Mouse (Mus musculus): ENCODE data around the gene Kcnj1.

Gene Kcnj1

DNA sequence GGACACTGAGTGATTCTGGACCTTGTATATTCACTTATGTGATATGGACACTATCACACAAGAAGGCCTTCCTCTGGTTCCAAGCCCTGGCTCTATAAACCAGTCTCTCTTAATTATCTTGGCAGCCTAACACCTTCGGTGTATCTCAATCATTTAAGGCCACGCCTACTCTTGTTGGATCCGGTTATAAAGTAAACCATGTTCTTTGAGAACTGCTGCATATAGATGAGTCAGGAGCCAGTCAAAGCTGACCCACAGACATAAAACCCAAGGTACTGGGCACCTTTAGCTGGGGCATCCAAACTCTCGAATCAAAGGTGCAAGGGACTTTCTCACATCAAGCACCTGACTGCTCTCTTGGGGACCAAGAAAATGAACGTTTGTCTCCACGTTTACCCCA is at the start of gene Kcnj1:
Gene Kcnj1, plus strand, starts transcription at position 292 of the 400 bp plus-strand sequence.
- no peak for DNase-seq (ENCODE audit: low read depth)

DNA sequence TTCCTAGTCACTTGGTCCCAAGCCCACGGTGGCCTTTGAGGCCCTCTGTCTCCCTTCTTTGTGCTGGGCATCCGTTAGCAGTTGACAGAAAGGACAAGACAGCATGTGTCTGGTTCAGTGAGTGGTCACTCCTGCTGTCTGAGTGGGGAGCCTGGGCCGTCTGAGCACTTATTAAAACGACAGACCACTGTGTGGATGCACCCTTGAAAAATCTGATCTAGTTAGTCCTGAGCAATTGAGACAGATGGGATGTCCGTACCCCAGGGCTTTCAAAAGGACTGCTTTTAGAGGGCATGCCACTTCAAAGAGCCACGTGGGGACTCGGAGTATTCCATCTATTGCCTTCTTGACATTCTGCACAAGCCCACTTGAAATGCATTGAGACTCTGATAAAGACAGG is 48.7 kb upstream of the Kcnj1 start:
- DNase-seq (ENCODE audit: low read depth) = no peak

DNA sequence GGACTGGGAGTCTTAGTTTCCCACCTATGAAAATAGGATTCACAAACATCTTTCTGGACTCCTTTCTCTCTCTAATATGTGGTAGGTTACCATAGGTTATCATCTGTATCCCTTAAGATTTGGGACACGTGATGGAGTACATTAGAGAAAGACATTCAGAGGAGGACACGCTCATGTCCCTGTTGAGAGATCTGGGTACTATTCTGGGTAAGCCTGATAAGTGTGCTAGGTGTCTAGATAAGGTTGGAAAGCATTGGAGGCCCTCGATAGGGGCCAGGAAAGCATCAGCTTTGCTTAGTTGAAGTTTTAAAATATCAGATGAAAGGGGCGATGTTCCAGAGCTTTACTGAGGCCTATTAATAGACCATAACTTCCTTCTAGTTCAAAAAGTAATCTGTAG is 43.5 kb upstream of the Kcnj1 start:
- DNase-seq (ENCODE audit: low read depth) = no peak

DNA sequence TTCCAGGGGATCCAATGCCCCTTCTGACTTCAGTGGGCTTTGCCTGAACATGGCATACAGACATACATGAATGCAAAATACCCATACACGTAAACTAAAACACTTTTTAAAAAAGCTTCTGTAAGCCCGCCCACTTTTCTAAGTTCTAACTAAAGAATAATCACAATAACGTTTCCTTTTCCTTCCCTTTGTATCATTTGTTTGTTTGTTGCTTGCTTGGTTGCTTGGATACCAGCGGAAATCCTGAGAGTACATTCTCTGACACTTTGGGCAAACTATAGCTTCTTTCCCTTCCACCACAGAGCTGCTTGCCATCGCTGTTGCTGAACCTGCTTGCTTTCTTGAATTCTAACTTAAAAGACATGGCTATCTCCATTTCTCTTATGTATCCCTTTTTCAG is 41.1 kb upstream of the Kcnj1 start:
- DNase-seq (ENCODE audit: low read depth) = no peak

DNA sequence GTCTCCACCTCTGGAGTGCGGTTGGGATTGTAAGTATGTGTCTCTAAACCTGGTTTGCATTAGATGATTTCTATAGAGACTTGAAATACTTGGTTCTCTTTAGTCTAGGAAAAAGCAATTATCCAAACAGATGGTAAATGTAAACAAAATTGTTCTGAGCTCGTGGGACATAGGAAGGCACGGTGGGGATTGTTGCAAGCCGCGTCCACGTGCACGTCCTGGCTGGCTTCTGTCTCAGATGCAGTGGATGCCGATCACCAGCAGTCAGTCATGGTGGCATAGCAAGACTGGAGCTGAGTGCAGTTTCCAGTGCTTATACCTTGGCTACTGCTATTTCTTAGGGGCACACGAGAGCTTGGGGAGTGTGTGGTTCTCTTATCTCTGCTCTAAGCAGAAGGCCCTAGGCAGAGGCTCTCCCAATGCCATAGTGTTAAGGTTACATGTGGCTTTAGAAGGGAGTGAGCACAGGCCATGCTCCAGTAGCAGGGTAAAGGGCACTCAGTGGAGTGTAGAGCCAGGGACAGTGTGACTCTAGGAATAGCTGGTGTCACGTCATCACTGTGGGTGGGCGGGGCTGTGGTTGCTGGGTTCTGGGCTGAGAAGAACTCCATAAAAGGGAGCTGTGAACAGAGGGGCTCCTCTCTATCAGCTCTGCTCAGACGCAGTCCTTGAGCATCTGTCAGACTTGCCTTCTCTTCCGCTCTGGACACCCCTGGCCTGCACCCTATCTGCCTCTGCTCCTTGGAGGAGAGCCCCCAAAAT is 36.7 kb upstream of the Kcnj1 start:
- no peak for DNase-seq (ENCODE audit: low read depth)

DNA sequence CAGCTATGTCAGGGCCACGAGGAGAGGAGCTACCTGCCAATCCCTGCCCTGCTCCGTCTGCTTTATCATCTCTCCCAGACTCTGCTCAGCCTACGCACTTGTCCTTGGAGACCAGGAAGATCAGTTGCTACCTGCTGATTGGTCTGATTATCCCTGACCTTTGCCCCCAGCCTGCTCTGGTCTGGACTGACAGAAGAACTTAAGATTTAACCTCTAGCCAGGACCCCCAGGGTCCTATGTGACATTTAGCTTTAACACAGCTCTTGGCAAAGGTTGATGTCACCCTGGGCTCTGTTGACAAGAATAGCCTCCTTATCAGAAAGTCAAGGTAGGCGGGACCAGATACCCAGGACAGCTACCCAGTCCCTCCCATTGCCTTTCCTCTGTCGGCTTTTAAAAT is 31.5 kb upstream of the Kcnj1 start:
- no peak for DNase-seq (ENCODE audit: low read depth)

DNA sequence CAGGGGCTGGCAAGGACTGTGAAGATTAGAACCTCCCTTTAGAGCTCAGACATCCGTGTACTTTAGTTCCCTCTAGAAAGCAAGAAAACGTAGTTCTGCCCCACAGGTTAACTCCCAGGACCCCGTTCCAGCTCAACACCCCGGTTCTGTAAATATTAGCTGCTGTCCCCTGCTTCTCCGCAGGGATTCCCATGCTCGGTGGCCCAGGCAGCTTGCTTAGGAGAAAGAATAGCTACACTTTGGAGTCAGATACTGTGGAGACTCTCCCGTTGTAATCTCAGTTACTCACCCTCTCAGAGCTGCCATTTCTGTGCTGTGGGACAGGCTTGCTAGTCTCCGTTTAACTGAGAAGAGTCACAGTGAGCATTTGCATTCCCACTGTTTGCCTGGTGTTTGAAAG is 29.4 kb upstream of the Kcnj1 start:
- DNase-seq (ENCODE audit: low read depth) = no peak

DNA sequence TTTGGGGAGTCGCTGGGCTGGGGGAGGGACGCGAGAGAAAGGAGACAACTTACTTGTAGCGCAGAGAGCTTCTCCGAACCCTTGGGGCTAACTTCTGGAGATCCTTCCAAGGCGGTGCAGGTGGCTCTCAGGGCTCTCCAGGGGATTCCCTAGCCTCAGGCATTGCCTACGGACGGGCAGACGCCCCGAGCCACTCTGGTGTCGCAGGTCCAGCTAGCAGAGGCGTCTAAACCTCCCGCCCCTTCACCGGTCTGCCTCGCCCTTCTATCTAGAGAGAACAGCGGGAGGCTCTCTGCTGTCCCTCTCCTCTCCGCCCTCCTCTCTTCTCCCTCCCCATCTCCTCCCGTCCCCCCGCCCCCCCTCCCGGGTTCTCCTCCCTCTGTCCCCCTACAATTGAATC is 28.2 kb upstream of the Kcnj1 start, which contains the start of gene Kcnj5:
Gene Kcnj5, minus strand, starts transcription at position 300 of the 400 bp plus-strand sequence.
- DNase-seq (ENCODE audit: low read depth) = no peak

DNA sequence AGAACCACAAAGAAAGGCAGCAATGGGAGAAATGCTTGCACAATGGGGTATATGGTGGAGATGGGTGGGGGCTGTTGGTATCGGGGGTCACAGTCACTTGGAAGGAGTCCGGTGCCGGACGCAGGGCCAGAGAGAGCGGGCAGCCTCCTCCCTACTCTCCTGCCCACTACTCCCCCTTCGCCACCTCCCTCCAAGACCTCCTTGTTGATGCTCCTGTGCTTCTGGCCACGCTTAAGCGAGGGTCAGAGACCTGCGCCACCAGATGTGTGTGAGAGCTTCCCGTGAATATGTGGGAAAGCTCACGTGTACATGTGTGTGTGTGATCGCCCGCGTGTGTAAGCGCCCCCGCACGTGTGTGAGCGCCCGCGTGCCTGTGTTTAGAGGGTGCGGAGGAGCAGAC is 27.8 kb upstream of the Kcnj1 start:
- no peak for DNase-seq (ENCODE audit: low read depth)

DNA sequence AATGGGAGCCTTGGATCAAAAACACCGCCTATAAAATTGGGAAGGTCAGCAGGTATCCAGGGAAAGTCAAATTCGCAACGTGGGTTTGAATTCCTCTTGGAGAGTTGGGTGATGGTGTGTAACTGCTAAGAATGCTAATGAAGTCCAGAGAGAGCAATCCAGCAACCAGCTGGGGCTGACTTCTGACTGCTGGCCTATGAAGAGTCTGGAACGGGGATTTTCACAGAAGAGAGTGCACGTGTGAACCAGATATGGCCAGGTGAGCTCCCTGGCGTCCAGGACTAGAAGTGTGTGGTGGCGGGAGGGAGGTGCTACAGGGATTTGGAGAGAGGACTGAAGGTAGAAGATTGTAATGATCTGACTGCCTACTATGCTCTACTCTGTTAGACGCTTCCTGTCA is 24.2 kb upstream of the Kcnj1 start:
- DNase-seq (ENCODE audit: low read depth) = no peak

DNA sequence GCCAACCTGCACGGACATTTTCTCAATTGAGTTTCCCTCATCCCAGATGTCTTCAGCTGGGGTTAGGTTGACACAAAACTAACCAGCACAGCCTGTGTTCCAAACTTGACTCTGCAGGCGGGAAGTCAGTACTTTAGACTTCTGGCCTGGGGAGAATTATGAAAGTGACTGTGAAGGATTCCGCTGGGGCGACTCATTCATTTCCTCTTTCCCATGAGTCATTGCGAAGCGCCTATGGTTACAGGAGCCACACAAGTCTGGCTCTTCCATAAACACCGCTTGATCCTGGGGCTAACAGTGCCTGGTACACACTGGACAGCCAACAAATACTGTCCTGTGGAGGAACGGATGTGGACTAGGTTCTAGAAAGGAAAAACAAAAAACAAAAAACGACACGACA is 22.9 kb upstream of the Kcnj1 start:
- DNase-seq (ENCODE audit: low read depth) = peak; percentile 33

DNA sequence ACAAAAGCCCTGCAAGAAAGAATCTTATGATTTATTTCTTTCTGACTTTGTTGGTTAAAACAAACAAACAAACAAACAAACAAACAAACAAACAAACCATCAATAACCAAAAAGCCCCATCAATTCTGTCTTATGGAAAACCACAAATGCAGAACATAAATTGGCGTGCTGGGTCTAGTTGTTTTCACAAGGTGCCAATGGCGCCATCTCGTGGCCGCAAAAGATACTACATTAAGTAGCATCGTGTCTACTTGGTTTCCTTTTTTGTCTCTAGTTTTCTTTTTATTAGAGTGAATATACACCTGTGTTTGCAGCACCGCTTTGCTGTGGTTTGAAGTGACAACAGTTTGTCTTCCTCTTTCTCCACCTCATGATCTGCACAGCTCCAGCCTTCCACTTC is 22.0 kb upstream of the Kcnj1 start:
- peak; percentile 77 for DNase-seq (ENCODE audit: low read depth)

DNA sequence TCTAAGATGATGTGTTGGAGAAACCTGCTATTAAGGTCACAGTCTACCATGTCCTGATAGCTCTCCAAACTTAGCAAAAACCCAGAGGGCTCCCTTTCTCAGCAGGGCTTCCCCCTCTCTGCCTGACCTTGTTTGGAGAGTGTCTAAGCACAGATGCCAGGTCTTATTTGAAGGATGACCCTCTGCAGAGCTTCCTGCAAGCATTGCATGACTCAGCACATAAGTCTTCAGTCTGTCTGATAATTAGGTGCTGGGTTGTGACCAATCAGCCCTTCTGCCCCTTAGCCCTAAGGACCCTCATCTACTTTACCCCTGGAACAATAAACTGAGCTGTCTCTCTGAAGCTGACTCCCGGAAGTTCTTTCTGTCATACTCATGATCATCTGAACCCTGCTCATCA is 11.5 kb upstream of the Kcnj1 start:
- DNase-seq (ENCODE audit: low read depth) = no peak

DNA sequence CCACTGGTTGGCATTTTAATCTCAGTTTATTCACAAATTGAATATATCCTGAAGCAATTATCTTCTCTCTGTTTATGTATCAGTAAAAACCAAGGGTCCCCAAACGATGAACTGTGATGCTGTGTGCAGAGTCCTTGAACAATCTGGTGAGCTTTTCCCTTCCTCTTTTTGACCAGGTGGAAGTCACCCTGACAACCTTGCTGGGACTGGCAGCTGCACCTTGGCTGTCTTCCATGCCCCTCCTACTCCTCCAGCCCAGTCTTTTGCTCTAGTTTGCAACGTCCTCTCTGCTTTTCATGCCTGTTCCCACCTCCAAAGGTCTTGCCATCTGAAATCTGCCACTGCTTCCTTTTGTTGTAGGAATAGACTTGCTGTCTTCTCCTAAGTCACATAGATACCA is 3.5 kb upstream of the Kcnj1 start:
- no peak for DNase-seq (ENCODE audit: low read depth)

DNA sequence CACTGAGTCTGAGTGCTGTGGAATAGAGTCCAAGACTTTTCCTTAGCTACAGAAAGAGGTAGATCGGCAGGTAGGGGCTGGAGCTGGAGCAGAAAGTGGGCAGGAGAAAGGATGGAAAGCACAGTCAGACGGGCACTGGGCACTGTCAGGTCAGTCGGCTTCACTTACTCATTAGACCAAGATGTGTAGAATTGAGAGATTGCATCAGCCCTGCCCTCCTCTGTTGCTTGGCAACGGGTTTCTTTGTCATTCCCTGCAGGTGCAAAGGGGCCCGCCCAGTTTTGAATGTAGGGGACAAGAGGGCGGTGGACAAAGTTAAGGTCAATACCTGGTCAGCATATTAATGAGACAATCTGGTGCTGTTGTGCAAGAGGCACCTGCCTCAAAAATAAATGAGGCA is 2.9 kb upstream of the Kcnj1 start:
- DNase-seq (ENCODE audit: low read depth) = no peak

DNA sequence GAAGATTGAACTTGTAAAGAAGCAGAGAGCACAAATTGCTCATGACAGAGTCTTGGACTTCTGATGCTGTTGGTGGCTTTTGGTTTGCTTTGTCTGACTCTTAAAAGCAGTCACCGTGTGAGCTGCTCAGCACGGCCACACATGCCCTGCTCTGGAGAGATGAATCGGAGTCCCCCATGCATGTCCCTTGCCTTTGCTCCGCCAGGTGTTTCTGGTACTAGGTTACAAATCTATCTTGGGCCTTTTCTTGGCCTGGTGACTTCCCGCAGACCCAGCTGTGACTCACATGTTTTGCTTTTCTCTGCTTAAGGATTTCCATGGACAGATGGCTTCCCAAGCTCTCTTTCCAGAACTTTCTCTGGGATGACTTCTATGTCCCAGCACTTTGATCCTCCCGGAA is 1.4 kb downstream of the Kcnj1 start:
- no peak for DNase-seq (ENCODE audit: low read depth)

DNA sequence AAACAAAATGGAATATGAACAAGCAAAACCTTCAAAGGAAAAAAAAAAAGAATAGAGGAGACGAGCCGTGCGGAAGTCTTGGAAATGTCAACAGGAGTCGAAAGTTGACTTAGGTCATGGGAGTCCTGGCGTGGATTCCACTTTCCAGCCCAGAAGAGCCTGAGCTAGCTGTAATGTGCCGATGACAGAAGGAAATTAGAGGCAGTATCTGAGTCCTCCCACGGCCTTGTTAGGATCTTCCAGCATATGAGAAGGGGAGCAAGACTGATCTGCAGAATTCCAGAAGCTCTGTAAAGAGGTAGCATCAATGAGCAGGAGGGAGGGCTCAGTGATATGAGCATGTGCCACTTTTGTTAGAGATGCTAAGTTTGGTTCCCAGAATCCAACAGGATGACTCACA is 3.7 kb downstream of the Kcnj1 start:
- no peak for DNase-seq (ENCODE audit: low read depth)

DNA sequence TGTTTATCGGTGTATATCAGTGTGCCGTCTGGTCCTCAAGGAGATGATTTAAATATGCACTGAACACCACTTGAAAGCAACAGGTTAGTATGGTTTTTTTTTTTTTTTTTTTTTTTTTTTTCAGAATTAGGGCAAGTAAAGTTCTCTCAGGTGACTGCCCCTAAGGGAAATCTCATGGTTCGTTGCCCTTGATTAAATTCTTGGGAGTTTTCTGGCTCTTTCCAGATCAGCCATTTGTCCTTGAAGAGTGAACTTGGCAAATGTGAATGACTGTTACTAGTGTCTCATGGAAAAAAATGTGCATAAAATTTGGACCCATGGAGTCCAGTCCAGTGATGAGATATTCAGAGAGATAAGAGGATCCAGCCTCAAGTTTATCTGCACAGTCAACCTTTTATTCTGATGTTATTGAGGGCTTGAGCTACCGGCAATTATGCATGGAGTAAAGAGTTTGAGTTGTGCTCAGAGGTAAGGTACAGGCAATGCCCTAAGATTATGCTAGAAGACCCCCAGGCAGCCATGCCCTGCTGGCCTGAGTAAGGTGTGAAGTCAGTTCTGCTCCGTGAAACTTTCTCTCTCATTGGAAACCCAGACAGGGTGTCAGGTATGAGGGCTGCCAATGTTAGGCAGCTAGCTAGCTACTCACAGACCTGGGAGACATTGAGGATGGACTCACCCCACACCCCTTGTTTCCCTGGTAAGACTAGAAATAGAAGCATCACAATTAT is 4.7 kb downstream of the Kcnj1 start:
- no peak for DNase-seq (ENCODE audit: low read depth)

DNA sequence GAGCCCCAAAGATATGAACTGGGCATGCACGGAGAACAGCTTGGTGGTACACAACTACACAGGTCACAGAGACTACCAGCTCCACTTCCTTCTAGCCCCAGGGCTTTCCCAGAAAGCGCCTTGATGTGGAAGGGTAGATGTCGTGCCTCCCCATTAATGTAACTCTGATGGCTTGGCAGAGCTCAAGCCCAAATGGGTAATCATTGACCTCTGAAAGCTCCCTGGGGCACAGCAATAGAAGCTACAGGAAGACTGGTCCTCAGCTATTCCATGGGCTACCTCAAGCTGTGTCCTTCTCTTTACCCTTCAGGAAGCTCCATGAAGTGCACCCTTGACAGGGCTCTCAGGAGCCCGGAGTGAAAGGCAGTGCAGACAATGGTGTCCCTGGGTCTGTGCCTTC is 12.6 kb downstream of the Kcnj1 start:
- no peak for DNase-seq (ENCODE audit: low read depth)

DNA sequence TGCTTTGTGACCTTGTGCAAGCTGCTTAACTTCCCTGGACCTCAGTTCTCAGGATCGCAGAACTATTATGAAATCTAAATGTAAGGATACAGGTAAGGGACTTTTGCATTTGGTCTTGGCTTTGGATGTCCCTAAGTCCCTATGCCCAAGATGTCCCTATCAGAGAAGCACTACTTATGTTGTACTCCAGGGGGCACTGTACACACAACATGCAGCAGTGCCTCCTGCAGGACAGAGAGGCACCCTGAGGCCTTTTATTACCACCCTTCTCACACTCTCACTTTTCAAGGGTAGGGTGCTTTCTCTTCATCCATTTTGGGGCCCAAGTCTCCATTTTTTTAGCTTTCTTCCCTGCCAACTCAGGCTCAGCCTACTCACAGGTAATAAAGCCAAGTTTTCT is 15.8 kb downstream of the Kcnj1 start:
- peak; percentile 8 for DNase-seq (ENCODE audit: low read depth)

DNA sequence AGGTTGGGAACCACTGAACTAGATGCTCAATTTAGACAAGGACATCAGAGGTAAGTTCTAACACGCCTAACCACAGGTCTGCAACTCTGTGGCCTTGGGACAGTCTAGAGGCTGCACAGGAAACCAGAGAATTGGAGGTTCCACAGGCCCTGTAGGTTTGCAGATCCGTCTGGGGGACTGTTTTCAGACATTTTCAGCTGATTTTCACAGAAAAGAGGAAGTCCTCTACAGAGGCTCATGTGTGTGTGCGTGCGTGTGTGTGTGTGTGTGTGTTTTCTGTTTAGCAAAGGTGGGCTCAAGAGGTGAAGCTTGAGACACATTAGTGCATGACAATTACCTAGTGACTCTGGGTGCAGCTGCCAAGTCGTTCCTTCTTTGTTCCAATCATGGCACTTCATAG is 18.8 kb downstream of the Kcnj1 start:
- no peak for DNase-seq (ENCODE audit: low read depth)

DNA sequence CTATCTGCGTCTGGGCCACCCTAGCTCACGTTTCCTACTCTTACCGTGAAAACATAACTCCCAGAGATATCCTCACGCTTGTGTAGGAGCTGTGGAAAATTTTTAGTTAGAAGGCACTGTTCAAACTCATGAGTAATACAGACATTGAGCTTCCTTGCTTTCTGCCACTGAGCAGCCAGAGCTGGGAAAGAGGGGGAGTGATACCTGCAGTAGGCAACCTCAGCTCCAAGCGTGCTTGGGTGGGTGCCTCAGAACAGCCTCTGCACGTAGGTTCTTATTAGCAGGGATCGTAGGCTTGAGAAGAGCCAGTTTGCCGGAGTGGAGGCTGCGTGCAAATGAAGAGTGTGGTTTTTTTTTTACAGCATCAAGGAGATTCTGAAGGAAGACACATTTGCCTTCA is 19.4 kb downstream of the Kcnj1 start:
- DNase-seq (ENCODE audit: low read depth) = no peak

DNA sequence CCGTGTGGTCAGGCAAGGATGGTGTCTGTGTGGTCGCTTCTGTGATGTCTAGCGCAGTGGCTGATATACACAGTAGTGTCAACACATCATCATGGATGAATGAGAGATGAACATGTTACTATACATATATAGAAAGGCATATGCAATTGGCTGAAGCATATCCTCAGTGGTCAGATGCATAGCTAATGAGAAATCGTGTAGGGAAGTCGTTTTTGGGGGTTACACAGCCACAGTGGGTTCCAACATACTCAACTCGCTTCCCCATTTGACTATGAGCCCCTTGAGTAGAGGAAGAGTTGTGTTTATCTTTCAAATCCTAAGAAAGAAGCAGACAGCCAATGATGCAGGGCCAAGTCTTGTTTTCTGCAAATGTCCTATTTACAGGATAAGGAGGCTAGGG is 20.4 kb downstream of the Kcnj1 start:
- no peak for DNase-seq (ENCODE audit: low read depth)

DNA sequence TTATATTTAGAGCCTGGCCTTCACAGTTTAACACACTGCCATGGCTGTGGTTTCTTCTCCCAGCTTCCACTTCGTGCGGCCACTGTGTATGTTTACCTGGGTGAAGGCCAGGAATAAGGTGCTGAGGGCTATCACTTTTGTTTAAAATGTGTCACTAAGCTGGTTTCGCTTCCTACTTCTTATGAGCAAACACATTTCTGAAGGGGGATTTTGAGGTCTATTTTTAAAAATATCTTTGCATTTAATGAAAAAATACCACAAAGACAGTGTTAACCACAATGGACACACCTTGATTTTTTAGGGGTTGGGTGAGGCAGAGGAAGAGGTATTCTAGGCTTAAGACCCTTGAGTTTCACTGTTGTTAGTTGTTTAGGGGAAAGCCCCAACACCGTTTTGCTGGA is 22.5 kb downstream of the Kcnj1 start:
- DNase-seq (ENCODE audit: low read depth) = no peak

Measured in NIH3T3 (cell line).